Mouse (Mus musculus): ENCODE data around the gene 2010111I01Rik.

DNA sequence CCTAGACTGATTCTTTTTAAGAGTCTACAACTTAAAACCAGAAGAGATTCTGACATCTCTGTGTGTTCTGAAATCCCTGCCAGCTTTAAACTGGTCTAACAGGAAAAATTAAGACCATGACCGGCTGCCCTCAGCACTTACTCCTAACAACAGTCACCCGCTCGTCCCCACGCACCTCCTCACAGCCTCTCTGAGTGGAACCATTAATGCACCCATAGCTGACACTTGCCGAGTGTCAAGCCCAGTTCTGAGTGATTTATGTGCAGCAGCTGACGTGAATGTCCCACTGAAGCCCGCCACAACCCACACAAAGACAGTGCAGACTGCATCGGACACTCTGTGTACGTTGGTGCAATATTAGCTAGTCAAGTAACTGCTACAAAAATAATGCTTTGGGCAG is 280.5 kb downstream of the 2010111I01Rik start:
- TF ChIP-seq CHD2 (IDR thresholded peaks at IDR 0.05; ENCODE audit: low read length) (no peak), MAX (IDR thresholded peaks at IDR 0.05; ENCODE audit: low read length) (no peak), ETS1 (conservative IDR thresholded peaks at IDR 0.05; ENCODE audit: low read depth, low read length) (no peak)

Data from CH12.LX (cell line).